Mouse (Mus musculus) hindbrain, postnatal 0 days (tissue): Measurements from ENCODE around the gene Mef2a. TPM values are rescaled to one million over a fixed set of nuclear protein-coding genes. Genes with fewer than 3 reads are reported as not detected.

Experiments
- ATAC-seq: fragments of 200-750 bp; cut with Nextera tagmentation; 2 replicates; pipeline ENCODE4 v1.8.0; 2017; ENCODE audit warnings: mild to moderate bottlenecking, moderate TSS enrichment, moderate library complexity
- DNase-seq: peaks from one replicate; pipeline ENCODE4 v3.0.0-alpha.2; 2015; ENCODE audit warnings: low spot score
- H3K27ac ChIP-seq: fragments of 300-500 bp; sonication (generic); 2 replicates; pipeline ENCODE4 v1.5.1; 2014; ENCODE audit warnings: mild to moderate bottlenecking
- H3K27me3 ChIP-seq: fragments of 300-500 bp; sonication (generic); 2 replicates; pipeline ENCODE4 v1.6.1; 2014; ENCODE audit warnings: low read length, mixed read lengths; ENCODE audit not compliant: insufficient read depth
- H3K36me3 ChIP-seq: fragments of 300-500 bp; sonication (generic); 2 replicates; pipeline ENCODE4 v1.6.1; 2014; ENCODE audit warnings: low read length, mixed read lengths; ENCODE audit not compliant: insufficient read depth
- H3K4me1 ChIP-seq: fragments of 300-500 bp; sonication (generic); 2 replicates; pipeline ENCODE4 v1.6.1; 2014; ENCODE audit warnings: antibody characterized with exemption, low read length, mixed read lengths; ENCODE audit not compliant: insufficient read depth
- H3K4me2 ChIP-seq: fragments of 300-500 bp; sonication (generic); 2 replicates; pipeline ENCODE4 v1.6.1; 2014; ENCODE audit warnings: low read depth, mild to moderate bottlenecking, low read length, moderate library complexity, mixed read lengths
- H3K4me3 ChIP-seq: fragments of 300-500 bp; sonication (generic); 2 replicates; pipeline ENCODE4 v1.5.1; 2014; ENCODE audit warnings: low read length
- H3K9ac ChIP-seq: fragments of 300-500 bp; sonication (generic); replicated peaks from 2 replicates; pipeline ENCODE4 v1.6.1; 2014; ENCODE audit warnings: mild to moderate bottlenecking, low read length, moderate library complexity, mixed read lengths
- H3K9me3 ChIP-seq: fragments of 300-500 bp; sonication (generic); 2 replicates; pipeline ENCODE4 v1.6.1; 2016; ENCODE audit warnings: low read length, mixed read lengths
- CTCF ChIP-seq: IDR thresholded peaks from 2 replicates; pipeline ENCODE4 v1.5.1; 2016; ENCODE audit warnings: antibody characterized with exemption, control low read depth, low read depth
- WGBS: fragments of 180-500 bp; shearing (Covaris S2); extraction: QIAGEN DNeasy Blood & Tissue Kit; methylation state at CpG from one replicate; pipeline ENCODE4 v1.1.7; 2014; 5-methylcytosine and 5-hydroxymethylcytosine counted together
- polyA plus RNA-seq: library from polyadenylated mRNA; unstranded; fragments of >200 nt; fragmentation: Nextera tagmentation; extraction: Ambion mirVana; gene quantifications from 2 replicates; pipeline ENCODE4 v1.2.1, GENCODE M21; 2015
- total RNA-seq: library from RNA; depleted of rRNA; stranded (reverse); fragments of >200 nt; gene quantifications from 2 replicates; pipeline ENCODE4 v1.2.3, GENCODE M21; 2014; rRNA removed

The Mef2a gene
- total RNA-seq (48.7 and 55.2 TPM in 2 replicates), polyA plus RNA-seq (36.6 and 38.4 TPM in 2 replicates)

DNA sequence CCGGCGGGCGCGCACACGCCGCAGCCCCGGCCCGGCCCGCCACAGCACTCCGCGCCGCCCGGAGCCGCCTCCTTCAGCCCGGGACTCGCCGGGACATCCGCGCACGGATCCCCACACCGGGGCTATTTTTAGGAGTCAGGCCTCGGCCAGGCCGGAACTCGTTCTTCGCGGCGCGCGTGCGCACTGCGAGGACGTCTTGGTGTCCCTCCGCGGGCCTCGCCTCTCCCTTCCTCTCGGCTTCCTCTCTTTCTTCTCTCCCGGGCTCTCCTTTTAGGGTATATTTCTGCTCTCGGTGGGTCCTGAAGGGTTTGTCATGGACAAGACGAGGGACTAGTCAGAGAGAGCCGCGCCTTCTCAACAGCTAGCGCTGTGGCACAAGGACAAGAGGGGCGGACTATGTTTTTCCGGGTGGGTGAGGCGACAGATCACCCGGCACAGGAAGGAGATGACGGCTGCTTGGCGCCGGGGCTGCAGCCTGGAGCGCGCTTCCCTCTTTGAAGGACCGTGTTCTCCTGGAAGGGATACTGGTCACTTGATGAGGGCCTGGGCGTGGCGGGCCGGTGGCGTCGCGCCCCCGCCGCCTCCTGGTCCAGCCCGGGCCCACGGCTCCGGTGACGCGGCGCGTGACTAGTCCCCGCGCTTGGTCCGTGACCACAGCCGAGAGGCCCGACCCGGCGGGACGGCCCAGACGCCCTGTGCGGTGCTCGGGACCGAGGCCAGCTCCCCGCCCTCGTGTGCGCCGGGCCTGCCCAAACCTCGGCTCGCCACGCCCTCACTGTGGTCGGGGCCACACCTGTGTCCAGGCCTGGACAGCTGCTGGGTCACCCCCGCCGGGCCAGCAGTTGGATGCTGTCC is at the start of gene Mef2a:
Gene Mef2a (minus strand): TSS at position 130 of the 855 bp plus-strand sequence.
- no peak for TF ChIP-seq CTCF
- DNase-seq (peak; percentile 98), ATAC-seq (peak; percentile 93)
- Histone ChIP-seq H3K36me3 (no peaks in the 10 kb centered on the region), H3K27ac (peak within 1 kb of the TSS; percentile 99), H3K27me3 (no peaks in the 10 kb centered on the region), H3K4me3 (peak within 1 kb of the TSS; percentile 93), H3K9ac (peak within 1 kb of the TSS; percentile 99), H3K4me1 (no peaks in the 10 kb centered on the region), H3K9me3 (no peaks in the 10 kb centered on the region), H3K4me2 (peak within 1 kb of the TSS; percentile 90)
- WGBS = under 1% methylated on average over 81 of the region's 89 CpGs

DNA sequence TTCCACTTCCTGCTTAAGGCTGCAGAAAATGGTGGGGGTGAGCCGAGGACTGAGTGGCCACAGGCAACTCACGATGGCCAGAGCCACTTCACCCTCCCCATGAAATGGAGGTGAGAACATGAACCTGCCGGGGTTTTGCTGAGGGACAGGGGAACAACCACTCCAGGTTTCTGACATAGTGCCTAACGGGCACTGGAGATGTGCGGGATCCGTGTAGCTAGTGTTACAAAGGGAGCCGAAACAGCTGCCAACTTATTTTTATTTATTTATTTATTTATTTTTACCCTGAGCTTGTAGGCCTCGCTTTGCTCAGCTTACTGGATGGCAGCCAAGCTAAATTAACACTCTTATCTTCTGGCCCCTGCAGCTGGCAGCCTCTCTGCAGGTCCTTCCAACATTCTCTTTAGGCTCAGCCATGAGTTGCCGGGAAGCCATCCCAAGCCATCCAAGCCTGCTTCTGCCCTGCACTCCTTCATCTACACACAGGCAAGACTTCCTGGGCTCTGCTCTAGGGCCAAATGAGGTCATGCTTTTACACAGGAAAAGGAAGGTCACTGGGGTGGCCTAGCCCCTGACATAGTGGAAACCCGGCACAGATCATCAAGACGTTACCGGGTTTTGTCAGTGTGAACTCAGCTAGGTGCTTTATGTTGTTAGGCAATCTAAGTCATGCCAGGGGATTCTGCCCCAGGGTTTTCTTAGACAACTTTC is 49.0 kb upstream of the Mef2a start:
- Histone ChIP-seq H3K36me3 (no peaks in the 10 kb centered on the region), H3K4me2 (no peak overlapping the region), H3K4me1 (peaks cover 4% of the 10 kb centered on the region; the same call in 1 of the 2 replicates), H3K27me3 (no peaks in the 10 kb centered on the region), H3K9ac (no peak overlapping the region), H3K9me3 (no peaks in the 10 kb centered on the region), H3K4me3 (no peak overlapping the region), H3K27ac (peak overlapping the region; percentile 2; the same call in 1 of the 2 replicates)
- WGBS = 34% methylated on average over 12 of the region's 12 CpGs
- peak; percentile 58 for DNase-seq
- TF ChIP-seq CTCF = no peak
- peak; percentile 56; the same call in 1 of the 2 replicates for ATAC-seq

DNA sequence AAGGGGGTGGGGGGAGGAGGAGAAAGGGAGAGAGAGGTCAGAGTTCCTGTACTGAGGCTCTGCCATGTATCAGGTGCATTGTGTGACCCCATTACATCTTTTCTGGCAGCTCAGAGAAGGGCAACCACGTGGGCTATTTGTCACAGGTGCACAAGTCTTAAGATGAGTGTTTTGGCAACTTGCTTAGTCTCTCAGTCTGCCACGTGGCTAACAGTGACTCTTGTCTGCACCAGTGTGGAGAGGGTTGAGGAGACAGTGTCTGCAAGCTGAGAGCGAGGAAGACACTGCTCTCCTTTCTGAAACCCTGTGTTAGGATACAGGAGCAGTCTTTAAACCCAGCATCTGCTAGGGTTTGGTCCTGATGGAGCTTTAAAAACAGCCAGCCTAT is 48.4 kb upstream of the Mef2a start:
- DNase-seq = no peak
- ATAC-seq = 0 out of 2 replicates have a peak, but pooled peaks have one; percentile 27
- H3K27ac ChIP-seq = peak overlapping the region; percentile 2; the same call in 1 of the 2 replicates

DNA sequence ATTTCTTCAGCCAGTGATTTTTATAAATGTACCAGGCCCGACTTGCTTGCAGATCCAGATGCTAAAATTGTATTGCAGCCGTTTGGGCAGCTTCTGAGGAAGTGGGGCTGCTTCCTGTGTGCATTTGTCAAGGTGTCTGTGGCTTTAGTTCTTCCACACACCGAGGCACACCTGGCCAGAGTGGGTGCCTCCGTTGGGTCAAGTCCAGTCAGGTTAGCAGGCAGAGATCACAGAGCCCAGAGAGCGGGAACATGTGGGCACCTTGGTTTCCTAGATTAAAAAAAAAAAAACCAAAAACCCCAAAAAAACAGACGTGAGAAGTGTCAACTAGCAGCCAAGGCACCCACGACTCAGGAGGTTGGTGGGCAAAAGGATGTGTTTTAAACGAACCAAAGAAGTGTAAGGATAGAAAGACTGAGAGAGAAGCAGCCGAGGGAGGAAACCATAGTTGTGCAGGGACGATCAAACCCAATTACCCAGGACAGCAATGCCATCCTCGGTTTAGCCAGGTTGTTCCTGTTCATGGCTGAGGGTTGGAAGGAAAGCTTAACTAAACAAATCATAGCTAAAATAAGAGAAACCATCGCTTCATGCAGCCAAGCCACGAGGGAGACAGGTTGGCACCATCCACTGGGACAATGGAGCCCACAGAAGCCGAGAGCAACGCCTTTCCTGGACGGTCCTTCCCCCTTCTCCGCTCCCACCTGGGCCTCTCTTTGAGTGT is 47.1 kb upstream of the Mef2a start:
- no peak for DNase-seq

More for the DNA sequence above, 48.4 kb upstream of the Mef2a start:
- H3K27me3 ChIP-seq = no peaks in the 10 kb centered on the region
- 38% methylated on average over 3 of the region's 3 CpGs for WGBS
- H3K4me1 ChIP-seq = peaks cover 4% of the 10 kb centered on the region; the same call in 1 of the 2 replicates
- no peak overlapping the region for H3K4me3 ChIP-seq
- no peak for TF ChIP-seq CTCF
- H3K36me3 ChIP-seq = no peaks in the 10 kb centered on the region
- no peaks in the 10 kb centered on the region for H3K9me3 ChIP-seq
- no peak overlapping the region for H3K4me2 ChIP-seq
- H3K9ac ChIP-seq = no peak overlapping the region

DNA sequence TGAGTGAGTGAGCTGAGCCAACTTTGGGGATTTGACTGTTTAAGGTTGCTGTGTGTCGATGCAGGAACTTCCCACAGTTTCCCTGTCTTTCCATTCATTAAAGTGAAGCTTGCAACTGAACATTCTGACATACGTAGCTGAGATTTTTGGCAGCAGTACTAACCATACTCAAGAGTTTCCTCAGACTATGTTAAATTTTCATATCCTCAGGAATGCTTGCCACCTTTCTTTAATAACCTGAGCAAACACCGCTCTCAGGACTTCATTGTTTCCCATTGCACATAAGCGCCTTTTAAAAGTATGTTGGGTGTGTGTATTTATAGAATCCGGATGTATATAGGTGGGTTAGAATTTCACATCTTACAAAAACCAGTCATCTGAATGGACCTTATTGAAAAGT is 45.5 kb upstream of the Mef2a start:
- Histone ChIP-seq H3K9ac (no peak overlapping the region), H3K27ac (no peak overlapping the region), H3K4me3 (no peak overlapping the region), H3K4me2 (no peak overlapping the region), H3K4me1 (peaks cover 4% of the 10 kb centered on the region; the same call in 1 of the 2 replicates), H3K27me3 (no peaks in the 10 kb centered on the region), H3K9me3 (no peaks in the 10 kb centered on the region), H3K36me3 (no peaks in the 10 kb centered on the region)
- ATAC-seq (no peak), DNase-seq (no peak)
- WGBS = 94% methylated on average over 5 of the region's 5 CpGs
- TF ChIP-seq CTCF = no peak

More for the DNA sequence above, 47.1 kb upstream of the Mef2a start:
- H3K36me3 ChIP-seq = no peaks in the 10 kb centered on the region
- H3K9me3 ChIP-seq = no peaks in the 10 kb centered on the region
- no peaks in the 10 kb centered on the region for H3K27me3 ChIP-seq
- 83% methylated on average over 17 of the region's 17 CpGs for WGBS
- H3K4me1 ChIP-seq = peaks cover 4% of the 10 kb centered on the region; the same call in 1 of the 2 replicates
- no peak overlapping the region for H3K9ac ChIP-seq
- TF ChIP-seq CTCF = no peak
- no peak overlapping the region for H3K4me2 ChIP-seq
- no peak for ATAC-seq
- H3K4me3 ChIP-seq = no peak overlapping the region
- H3K27ac ChIP-seq = no peak overlapping the region

DNA sequence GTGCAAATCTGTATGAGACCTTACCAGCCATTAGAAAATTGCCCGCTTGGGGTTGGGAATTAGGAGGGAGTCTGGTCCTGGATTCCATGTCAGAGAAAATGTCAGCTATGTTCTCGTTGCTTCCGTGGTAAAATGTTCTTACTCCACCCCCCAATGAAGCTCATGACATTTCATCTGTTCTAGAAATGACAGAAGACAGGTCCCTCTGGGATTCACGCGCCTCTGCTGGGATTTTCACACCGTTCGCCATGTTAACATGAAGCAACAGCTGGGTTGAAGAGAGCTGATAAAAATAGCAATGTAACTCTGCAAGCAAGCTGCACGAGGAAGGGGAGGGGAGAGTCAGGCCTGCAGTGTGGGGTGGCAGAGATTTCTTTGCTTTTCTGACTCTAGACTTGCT is 42.1 kb upstream of the Mef2a start:
- Histone ChIP-seq H3K4me2 (no peak overlapping the region), H3K9me3 (no peaks in the 10 kb centered on the region), H3K27ac (no peak overlapping the region), H3K27me3 (no peaks in the 10 kb centered on the region), H3K36me3 (no peaks in the 10 kb centered on the region), H3K4me3 (no peak overlapping the region), H3K9ac (no peak overlapping the region), H3K4me1 (no peaks in the 10 kb centered on the region)
- WGBS = 69% methylated on average over 8 of the region's 8 CpGs
- ATAC-seq (no peak), DNase-seq (no peak)
- TF ChIP-seq CTCF = no peak
